Mouse (Mus musculus): ENCODE measurements around the gene Mlph. TPM values are rescaled to one million over a fixed set of nuclear protein-coding genes. Genes with fewer than 3 reads are reported as not detected.
A peak's percentile ranks its signal among the peaks of the same experiment; 100 is the strongest.

The Mlph gene
- polyA plus RNA-seq, 1 experiment: 0.31 TPM

GRCm38 (mm10) chr1:90898012-90898411 lies 16.9 kb upstream of the Mlph start:
- no peak for DNase-seq (ENCODE audit: low read depth)
- TF ChIP-seq CTCF (IDR thresholded peaks at IDR 0.05; ENCODE audit: borderline replicate concordance, extremely low read depth, insufficient read depth, insufficient read length) (no peak), POLR2A (IDR thresholded peaks at IDR 0.05; ENCODE audit: borderline replicate concordance, extremely low read depth, insufficient read depth, insufficient read length, poor library complexity, severe bottlenecking) (no peak)

- DNase-seq (ENCODE audit: low read depth): no peak
- TF ChIP-seq CTCF (IDR thresholded peaks at IDR 0.05; ENCODE audit: borderline replicate concordance, extremely low read depth, insufficient read depth, insufficient read length) (no peak), POLR2A (IDR thresholded peaks at IDR 0.05; ENCODE audit: borderline replicate concordance, extremely low read depth, insufficient read depth, insufficient read length, poor library complexity, severe bottlenecking) (no peak)
Measured at GRCm38 (mm10) chr1:90899816-90900215, 15.1 kb upstream of the Mlph start.

GRCm38 (mm10) chr1:90900406-90900805 lies 14.5 kb upstream of the Mlph start:
- no peak for DNase-seq (ENCODE audit: low read depth)
- no peak for TF ChIP-seq POLR2A (IDR thresholded peaks at IDR 0.05; ENCODE audit: borderline replicate concordance, extremely low read depth, insufficient read depth, insufficient read length, poor library complexity, severe bottlenecking)
- TF ChIP-seq CTCF (IDR thresholded peaks at IDR 0.05; ENCODE audit: borderline replicate concordance, extremely low read depth, insufficient read depth, insufficient read length): no peak

DNA sequence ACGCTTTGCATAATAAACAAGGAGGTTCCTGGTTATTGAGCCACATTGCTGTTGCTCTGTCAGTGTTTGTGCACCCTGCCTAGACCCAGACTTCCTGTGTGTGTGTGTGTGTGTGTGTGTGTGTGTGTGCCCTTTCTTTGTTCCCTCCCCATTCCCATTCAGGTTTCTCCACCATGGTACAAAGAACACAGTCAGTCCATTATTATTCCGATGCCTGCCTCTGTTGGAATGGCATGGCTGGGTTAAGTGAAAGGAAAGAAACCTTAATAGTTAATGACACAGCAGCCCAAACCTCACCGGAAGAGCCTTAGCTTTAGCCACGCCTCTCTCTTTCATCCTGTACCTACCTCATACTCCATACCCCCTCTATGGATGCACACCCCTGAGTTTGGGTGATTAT lies 13.6 kb upstream of the Mlph start:
- TF ChIP-seq CTCF (IDR thresholded peaks at IDR 0.05; ENCODE audit: borderline replicate concordance, extremely low read depth, insufficient read depth, insufficient read length) (no peak), POLR2A (IDR thresholded peaks at IDR 0.05; ENCODE audit: borderline replicate concordance, extremely low read depth, insufficient read depth, insufficient read length, poor library complexity, severe bottlenecking) (no peak)
- peak; percentile 23 for DNase-seq (ENCODE audit: low read depth)

GRCm38 (mm10) chr1:90901681-90902208 lies 13.1 kb upstream of the Mlph start:
- TF ChIP-seq CTCF (IDR thresholded peaks at IDR 0.05; ENCODE audit: borderline replicate concordance, extremely low read depth, insufficient read depth, insufficient read length): no peak
- TF ChIP-seq POLR2A (IDR thresholded peaks at IDR 0.05; ENCODE audit: borderline replicate concordance, extremely low read depth, insufficient read depth, insufficient read length, poor library complexity, severe bottlenecking): no peak
- no peak for DNase-seq (ENCODE audit: low read depth)

GRCm38 (mm10) chr1:90902751-90903150 lies 12.1 kb upstream of the Mlph start:
- no peak for DNase-seq (ENCODE audit: low read depth)
- TF ChIP-seq CTCF (IDR thresholded peaks at IDR 0.05; ENCODE audit: borderline replicate concordance, extremely low read depth, insufficient read depth, insufficient read length) (no peak), POLR2A (IDR thresholded peaks at IDR 0.05; ENCODE audit: borderline replicate concordance, extremely low read depth, insufficient read depth, insufficient read length, poor library complexity, severe bottlenecking) (no peak)

GRCm38 (mm10) chr1:90903211-90903945 lies 11.5 kb upstream of the Mlph start:
- DNase-seq (ENCODE audit: low read depth): no peak
- TF ChIP-seq POLR2A (IDR thresholded peaks at IDR 0.05; ENCODE audit: borderline replicate concordance, extremely low read depth, insufficient read depth, insufficient read length, poor library complexity, severe bottlenecking) (no peak), CTCF (IDR thresholded peaks at IDR 0.05; ENCODE audit: borderline replicate concordance, extremely low read depth, insufficient read depth, insufficient read length) (no peak)

- TF ChIP-seq CTCF (IDR thresholded peaks at IDR 0.05; ENCODE audit: borderline replicate concordance, extremely low read depth, insufficient read depth, insufficient read length): no peak
- no peak for TF ChIP-seq POLR2A (IDR thresholded peaks at IDR 0.05; ENCODE audit: borderline replicate concordance, extremely low read depth, insufficient read depth, insufficient read length, poor library complexity, severe bottlenecking)
- no peak for DNase-seq (ENCODE audit: low read depth)
Measured at GRCm38 (mm10) chr1:90903971-90904458, 10.9 kb upstream of the Mlph start.

- TF ChIP-seq CTCF (IDR thresholded peaks at IDR 0.05; ENCODE audit: borderline replicate concordance, extremely low read depth, insufficient read depth, insufficient read length): no peak
- TF ChIP-seq POLR2A (IDR thresholded peaks at IDR 0.05; ENCODE audit: borderline replicate concordance, extremely low read depth, insufficient read depth, insufficient read length, poor library complexity, severe bottlenecking): no peak
- no peak for DNase-seq (ENCODE audit: low read depth)
Measured at GRCm38 (mm10) chr1:90904729-90905404, 10.0 kb upstream of the Mlph start.

- TF ChIP-seq CTCF (IDR thresholded peaks at IDR 0.05; ENCODE audit: borderline replicate concordance, extremely low read depth, insufficient read depth, insufficient read length) (peak; percentile 80), POLR2A (IDR thresholded peaks at IDR 0.05; ENCODE audit: borderline replicate concordance, extremely low read depth, insufficient read depth, insufficient read length, poor library complexity, severe bottlenecking) (no peak)
- peak; percentile 56 for DNase-seq (ENCODE audit: low read depth)
Measured at GRCm38 (mm10) chr1:90906357-90906756, 8.5 kb upstream of the Mlph start.

- peak; percentile 55 for DNase-seq (ENCODE audit: low read depth)
- TF ChIP-seq POLR2A (IDR thresholded peaks at IDR 0.05; ENCODE audit: borderline replicate concordance, extremely low read depth, insufficient read depth, insufficient read length, poor library complexity, severe bottlenecking): no peak
- no peak for TF ChIP-seq CTCF (IDR thresholded peaks at IDR 0.05; ENCODE audit: borderline replicate concordance, extremely low read depth, insufficient read depth, insufficient read length)
Measured at GRCm38 (mm10) chr1:90909161-90909560, 5.7 kb upstream of the Mlph start.

Measured in brain, embryonic 14.5 days (tissue).